Mouse (Mus musculus): ENCODE measurements at regions not wholly inside any gene's neighbourhood (a gene's known extent, or its start where the extent isn't known, plus 50 kb on each side); places are given as distances from the start of the nearest gene placed in this dataset.

DNA sequence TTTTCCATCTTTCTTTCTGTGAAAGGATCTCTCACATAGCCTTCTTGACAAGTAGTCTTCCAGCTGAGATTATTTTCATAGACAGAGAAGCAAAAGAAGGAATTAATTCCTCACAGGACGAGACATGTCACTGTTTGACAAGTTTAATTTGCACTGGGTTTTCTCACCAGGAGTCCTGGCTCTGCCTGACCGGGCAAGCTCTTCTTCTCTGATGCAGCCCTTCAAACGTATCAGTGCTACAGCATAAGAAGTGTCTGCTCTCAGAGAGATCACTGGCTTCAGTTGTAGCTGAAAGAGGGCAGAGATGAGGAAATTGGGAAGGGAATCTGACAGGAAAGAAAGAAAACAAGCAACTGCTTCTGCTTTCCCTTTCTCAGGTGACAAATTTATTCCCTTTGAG, 201.8 kb upstream of the Slc39a10 start:
- no peak for DNase-seq (ENCODE audit: low read depth, low spot score)

DNA sequence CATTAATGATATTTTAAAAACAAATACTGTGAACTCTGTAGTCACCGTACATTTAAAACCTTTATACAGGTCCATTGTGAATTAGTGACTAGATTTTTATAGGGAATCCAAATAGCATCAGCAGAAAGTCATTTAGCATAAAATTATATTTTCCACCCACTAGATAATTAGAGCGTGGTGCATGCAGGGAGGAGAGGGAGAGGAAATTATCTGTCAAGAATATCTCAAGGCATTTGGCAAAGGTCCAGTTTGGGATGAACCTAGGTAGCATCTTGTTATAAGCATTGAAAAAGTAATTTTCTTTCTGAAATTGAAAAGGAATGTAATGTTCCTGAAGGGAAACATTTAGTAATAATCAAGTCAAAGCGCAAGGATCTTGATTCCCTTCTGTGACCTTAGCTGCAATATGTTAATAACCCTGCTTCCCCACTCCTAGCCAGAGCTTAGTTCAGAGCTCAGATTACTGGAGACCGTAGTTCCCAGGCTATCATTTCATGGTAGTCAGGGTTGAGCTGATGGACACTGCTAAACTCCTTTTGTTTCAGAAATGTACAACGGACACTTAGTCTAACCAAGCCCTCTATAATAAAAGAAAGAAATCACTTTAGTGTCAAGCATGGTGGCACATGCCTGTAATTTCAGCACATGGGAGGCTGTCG, 200.8 kb upstream of the Slc39a10 start:
- no peak for DNase-seq (ENCODE audit: low read depth, low spot score)

DNA sequence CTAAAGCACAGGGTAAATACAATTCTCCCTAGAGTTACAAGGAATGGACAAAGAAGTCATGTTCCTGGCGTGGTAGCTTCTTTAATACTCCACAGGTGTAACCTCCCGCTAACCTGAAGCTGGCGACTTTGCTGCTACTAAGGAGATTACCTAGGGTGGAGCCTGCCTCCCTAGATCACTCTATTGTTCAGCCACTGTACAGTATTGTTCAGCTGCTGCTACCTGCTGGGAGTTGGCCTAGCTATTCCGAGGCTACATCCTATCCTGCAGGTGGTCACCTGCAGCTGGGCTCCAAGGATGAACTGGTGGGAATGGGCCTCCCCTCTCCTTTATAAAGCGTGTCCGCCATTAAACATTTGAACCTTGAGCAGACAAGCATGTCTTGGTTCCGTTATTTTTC, 183.8 kb upstream of the Slc39a10 start:
- DNase-seq (ENCODE audit: low read depth, low spot score), result no peak

DNA sequence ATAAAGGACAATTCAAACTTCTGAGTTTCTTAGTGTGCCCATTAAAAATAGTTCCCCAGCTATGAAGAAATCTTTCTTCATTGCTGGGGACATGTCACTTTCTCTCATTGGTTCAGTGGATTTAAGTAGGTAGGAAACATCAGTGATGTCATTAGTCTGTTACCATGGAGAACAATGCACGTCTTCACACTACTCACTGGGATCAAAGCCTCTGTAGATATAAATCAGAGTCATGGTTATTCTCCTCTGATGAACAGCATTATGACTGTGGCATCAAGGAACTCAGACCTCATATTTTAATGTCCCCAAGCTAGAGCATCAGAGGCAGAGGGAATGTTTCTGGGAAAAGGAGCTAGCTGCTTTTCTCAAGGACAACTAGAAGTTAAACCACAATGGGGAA, 165.5 kb upstream of the Slc39a10 start:
- no peak for DNase-seq (ENCODE audit: low read depth, low spot score)

DNA sequence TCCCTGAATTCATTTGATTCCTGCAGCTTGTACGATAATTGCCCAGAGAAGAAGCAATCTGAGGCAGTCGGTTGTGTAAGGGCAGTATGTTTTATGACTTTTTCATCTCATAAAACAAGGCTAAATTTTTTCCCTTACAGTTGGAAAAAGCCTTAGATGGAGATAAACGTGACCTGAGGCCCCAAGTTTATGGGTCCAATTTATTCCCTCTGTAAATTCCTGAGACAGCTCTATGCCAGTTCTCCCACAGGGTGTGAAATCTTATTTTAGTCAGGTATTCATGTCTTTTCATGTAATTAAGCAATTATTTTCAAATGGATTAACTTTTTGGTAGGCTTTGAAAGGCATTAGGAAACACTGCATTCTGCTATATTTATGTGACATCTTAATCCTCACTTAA, 164.7 kb upstream of the Slc39a10 start:
- no peak for DNase-seq (ENCODE audit: low read depth, low spot score)

DNA sequence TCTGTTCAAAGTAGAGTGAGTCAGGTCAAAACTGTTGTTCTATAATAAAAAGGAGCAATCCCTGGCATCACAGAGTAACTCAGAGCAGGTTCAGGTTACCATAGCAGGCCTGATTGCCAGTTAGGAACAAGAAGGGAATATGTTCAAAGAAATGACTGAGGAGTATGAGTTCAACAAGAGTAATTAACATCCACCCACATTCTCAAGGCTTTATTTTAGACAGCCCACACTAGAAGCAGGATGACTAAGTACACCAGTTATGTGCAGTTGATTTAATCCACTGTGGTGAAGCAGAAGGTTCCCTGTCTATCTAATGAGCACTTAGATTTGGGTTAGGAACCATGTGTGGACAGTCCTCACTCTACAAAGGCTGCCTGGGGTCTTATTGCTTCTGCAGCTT, 158.5 kb upstream of the Slc39a10 start:
- no peak for DNase-seq (ENCODE audit: low read depth, low spot score)

DNA sequence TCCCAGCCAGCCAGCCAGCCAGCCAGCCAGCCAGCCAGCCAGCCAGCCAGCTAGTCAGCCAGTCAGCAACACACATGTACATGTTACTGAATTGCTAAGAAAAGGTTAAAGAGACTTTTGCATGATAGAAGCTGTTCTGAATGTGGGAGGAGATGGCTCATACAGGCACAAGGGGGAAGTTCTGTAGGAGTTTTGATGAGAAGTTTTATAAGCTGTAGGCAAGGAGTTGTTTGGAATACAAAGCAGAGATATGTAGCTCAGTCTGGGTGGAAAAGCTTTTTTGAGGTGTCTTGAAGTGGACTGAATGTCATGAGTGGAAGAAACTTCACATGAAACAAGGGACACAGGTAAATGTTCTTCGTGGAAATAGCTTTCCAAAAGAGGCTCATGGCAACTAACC, 157.8 kb upstream of the Slc39a10 start:
- DNase-seq (ENCODE audit: low read depth, low spot score), result peak; percentile 3

DNA sequence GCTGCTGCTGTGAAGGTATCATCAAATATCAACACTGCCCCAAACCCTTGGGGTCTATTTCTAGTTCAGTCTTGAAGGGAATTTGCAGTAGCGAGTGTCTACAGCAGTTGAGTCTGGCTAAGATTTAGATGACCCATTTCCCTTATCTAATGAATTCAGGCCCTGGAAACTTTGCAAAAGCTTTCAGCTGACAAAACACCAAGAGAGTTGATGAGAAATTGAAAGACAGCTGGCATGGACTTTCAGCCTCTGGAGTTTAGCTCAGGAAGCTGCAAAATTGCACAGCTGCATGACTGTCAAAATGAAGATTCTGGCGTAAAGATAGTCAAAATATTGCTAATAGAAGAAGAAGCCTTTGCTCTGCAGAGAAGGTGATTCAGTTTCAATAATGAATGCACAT, 144.9 kb upstream of the Slc39a10 start:
- DNase-seq (ENCODE audit: low read depth, low spot score), result no peak

DNA sequence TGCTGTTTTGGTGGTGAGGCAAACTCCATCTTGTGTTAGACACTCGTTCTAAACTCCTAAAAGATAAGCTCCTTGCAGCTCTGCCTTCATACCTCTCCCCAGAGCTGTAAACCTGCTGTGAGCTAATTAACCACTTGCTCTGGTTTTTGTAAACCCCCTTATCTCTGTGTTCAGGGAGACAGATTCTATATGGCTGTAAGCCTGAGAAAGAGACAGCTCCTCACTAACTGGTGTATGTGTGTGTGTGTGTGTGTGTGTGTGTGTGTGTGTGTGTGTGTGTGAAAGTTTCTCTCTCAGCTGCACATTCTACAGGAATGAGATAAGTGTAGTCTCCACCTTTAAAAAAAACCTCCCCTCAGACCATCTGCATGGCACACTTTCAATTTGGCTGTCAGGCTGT, 126.7 kb upstream of the Slc39a10 start:
- no peak for DNase-seq (ENCODE audit: low read depth, low spot score)

DNA sequence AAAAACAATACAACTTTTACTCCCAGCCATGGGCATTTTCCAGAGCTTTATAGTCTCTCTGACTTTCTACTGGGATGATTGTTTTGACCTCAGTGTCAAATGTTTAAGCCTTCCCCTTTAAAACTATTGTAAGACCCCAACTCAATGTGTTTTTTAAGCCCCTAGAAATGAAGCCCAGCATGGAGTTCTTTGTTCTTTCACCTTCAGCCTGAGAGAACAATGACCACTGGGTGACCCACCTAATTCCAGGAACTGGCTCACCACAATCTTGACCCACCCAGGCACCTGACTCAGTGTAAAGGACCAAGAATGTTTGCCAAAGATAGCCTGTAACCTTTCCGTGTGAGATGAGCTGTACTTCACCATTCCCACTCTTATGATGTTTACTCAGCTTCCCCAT, 121.9 kb upstream of the Slc39a10 start:
- DNase-seq (ENCODE audit: low read depth, low spot score), result no peak

DNA sequence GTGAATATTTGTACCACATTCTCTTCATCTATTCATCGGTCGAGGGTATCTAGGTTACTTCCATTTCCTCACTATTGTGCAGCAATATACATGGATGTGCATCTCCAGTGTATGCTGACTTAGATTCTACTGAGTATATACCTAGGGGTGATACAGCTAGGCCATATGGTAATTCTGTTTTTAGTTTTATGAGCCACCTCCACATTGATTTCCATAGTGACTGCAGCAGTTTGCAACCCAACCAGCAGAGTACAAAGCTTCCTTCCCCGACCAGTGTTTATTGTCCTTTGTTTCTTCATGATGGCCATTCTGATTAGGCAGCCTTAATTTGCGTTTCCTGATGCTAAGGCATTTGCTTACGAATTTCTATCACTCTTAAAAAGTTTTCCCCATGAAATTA, 111.1 kb upstream of the Slc39a10 start:
- no peak for DNase-seq (ENCODE audit: low read depth, low spot score)

DNA sequence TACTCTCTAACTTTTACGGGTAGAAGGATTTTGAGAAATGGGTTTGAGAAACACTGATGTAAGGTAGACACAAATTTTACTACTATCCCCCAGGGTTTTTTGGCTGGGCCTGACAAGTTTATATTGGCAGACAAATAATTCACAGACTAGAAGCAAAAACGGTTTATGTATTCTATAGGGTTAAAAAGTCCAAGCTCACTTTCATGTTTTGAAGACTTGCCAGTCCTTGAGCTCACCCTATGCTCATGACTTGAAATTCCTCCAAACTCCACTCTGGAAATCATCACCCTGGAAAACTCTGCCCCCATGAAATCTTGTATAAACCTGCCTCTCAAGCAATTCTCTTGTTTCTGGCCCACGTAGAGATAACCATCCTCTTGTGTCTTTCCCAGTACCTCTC, 106.7 kb upstream of the Slc39a10 start:
- DNase-seq (ENCODE audit: low read depth, low spot score), result no peak

DNA sequence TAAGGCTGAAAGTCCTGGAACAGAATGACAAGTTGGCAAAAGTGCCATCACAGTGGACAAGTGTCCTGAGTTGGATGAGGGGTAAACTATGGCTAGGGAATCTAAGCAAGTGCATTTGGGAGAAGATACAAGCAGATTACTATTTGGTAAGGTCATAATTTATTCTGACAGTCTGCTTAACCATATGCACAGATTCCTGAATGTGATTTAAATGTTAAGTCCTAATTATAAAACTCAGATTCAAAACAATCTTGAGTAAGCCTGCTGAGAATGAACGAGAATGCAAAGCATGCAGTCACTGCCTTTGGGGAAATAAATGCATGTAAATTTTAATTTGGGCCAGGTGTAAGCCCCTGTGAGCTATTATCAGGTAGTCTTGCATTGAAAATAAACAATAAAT, 93.3 kb upstream of the Slc39a10 start:
- DNase-seq (ENCODE audit: low read depth, low spot score), result no peak

DNA sequence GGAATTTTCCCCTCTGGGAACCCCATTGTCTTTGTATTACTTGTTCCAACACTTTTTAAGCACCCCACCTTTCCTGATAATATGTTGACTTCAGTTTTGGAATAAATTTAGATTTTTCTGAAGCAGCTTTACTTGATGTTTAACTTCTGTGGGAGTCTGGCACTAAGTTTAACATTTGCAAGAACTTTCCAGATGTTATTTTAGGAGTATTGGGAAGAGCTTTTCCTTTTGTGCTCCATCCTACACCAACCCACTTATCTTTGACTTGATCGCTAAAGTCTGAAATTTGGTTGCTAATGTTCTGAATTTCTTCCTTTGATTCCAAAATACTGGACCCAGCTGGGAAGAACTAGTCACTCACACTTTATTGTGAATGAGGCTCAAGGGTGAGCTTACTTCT, 90.4 kb upstream of the Slc39a10 start:
- no peak for DNase-seq (ENCODE audit: low read depth, low spot score)

DNA sequence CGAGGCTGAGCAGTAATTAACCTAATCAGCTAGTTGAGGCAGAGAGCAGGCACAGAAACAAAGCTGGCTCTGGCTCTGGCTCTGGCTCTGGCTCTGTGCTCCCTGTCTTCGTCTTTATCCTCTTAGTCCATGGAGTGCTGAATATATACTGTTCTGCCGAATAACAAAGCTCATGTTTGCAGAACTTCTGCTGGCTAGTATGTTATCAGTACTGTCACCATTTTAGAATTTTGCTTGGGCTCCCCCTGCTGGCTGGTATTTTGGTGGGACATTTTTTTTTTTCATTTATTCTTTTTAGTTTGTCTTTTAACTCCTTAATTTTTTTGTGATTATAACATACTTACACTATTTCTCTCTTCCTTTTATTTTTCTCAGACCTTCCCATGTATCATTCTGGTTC, 77.8 kb upstream of the Slc39a10 start:
- peak; percentile 53 for DNase-seq (ENCODE audit: low read depth, low spot score)

DNA sequence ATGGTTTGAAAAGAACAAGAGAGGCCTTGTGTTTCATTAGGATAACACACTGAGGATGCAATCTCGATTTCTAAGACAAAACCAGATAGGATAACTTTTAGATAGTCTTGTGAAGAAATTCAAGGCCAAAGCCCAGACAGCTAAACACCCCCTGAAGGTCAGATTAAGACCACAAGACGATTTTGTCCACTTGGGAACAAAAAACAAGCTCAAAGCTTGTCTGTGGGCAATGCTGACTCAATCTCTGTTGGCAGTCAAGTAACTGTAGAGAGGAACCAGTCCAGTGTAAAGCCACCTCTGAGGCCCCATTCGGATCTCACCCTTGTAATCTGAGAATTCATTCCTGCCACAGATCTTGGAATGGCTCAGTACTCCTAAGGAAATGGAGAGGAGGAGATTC, 75.7 kb upstream of the Slc39a10 start:
- no peak for DNase-seq (ENCODE audit: low read depth, low spot score)

DNA sequence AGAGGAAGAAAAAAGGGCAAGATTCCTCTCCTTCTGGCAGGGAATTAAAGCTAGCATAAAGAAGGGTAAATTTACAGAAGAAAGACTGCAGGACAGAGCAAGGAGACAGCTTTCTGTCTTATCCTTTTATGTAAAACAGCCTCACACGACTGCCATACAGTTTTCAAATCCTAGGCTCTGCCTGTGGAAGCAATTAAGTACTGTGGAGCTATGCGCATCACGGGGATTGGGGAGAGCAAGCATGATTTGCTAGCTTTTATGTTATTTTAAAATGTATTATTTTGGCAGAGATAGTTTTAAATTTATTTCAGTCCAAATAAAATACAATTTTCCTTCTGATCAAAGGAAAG, 74.2 kb upstream of the Slc39a10 start:
- no peak for DNase-seq (ENCODE audit: low read depth, low spot score)

DNA sequence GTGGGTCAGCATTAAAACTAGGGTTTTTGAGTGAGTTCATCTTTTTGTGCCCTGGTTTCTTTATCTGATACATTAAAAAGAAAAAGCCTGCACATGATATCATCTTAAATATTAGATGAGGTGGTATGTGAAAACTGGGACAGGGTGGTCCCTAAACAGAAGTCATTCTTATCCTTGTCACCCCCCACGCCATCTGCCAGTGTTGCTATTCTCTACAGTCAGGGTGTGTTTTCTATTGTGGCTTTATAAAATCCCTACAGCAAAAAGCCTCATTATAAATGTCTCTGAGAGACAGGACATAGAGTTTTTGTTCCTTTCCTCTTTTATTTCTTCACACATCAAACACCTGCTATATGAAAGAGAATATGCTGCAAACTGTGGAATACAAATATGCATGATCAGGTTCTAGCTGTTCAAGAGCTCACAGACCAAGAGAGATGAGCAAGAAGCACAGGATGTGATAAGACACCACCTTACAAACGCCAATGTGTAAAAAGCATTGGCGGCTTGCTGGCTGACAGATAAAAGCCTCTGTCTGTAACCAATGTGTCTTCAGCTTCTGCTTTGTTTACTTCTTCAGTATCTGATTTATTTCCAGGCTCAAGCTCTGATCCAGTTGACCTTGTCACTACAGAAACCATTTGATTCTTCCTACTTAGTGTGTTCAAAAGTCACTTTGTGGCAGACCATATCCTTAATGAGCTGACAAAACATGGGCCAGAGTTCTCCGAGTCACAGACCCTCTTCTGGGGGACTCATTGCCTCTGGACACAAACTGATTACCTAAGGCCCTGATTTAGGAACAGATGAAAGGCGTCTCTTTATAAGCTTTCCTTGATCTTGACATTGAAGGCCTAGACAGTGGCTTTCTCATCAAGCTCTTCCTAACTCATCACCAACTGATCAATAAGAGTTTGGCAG, 73.6 kb upstream of the Slc39a10 start:
- peak; percentile 8 for DNase-seq (ENCODE audit: low read depth, low spot score)

DNA sequence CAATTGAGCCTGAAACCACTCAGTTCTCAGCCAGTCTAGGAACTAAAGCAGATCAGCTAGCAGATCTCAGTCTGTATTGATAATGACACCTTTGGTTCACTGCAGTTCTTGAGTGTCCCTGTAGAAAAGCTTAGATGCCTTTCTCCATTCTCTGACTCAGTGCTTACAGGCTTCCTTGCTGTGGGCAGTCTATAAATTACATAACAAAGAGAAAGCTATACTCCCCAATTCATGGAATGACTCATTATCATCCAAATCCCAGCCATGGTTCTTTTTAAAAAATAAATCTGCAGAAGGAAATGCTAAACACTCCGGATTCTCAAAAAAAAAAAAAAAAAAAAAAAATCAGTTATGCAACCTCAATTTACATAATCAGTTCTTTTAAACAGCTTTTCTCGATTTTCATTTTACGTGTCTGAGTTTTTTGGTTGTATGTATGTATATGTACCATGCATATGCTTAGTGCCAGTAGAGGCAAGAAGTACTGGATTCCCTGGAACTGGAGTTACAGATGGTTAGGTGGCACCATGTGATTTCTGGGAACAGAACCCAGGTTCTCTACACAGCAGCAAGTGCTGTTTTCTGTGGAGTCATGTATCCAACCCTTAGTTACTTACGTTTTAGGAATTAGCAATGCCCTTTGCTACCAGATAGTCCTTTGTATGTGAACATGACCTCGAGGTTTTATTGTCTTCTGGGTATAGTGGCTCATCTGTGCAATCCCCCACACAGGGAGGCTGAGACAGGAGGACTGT, 71.5 kb upstream of the Slc39a10 start:
- no peak for DNase-seq (ENCODE audit: low read depth, low spot score)

Measured in CD4-positive helper T cell, adult 2 months (primary cell).